Mouse (Mus musculus) brain, embryonic 14.5 days (tissue): Measurements from ENCODE around the gene Inpp4a.

ENCODE experiments used
- CTCF ChIP-seq: fragments of 200-500 bp; IDR thresholded peaks from 2 replicates; pipeline ENCODE4 v1.5.1; 2012; ENCODE audit warnings: inconsistent platforms, mild to moderate bottlenecking, moderate library complexity, borderline replicate concordance; ENCODE audit not compliant: insufficient read depth, insufficient read length; ENCODE audit errors: extremely low read depth
- POLR2A ChIP-seq: fragments of 200-500 bp; IDR thresholded peaks from 2 replicates; pipeline ENCODE4 v1.6.1; 2012; ENCODE audit warnings: mild to moderate bottlenecking, inconsistent platforms, borderline replicate concordance; ENCODE audit not compliant: poor library complexity, insufficient read depth, insufficient read length, severe bottlenecking; ENCODE audit errors: extremely low read depth

DNA sequence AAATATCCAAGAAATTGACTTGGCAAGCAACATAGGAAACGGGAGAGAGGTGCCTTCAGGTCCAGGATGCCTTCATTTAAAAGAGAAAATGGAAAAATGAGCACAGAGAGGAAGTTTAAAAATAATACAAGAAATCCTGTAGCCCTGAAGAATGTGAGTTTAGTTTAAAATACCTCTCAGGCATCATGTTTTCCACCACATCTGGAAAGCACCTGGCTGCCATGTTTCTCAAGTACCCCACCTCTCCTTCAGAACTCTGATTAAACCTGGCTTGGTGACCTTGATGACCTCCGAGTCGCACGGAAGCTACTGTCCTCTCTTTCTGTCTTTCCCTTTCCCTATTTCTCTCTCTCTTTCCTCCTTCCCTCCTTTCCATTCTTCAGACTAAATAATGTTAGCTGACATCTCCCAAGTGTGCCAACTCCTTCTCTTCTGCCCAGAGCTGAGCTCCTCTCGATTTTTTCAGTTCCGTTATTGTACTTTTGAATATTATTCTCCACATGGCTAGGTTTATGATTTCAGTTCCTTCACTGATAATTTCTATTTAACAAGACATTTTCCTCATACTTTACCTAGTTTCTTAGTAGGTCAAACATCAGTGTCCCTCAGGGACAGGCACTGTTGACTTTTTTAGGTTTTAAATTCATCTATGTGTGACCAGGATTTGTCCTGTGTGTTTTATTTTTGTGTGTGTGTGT, 59.9 kb downstream of the Inpp4a start:
- TF ChIP-seq CTCF: no peak
- no peak for TF ChIP-seq POLR2A
